Mouse (Mus musculus): ENCODE measurements at regions not wholly inside any gene's neighbourhood (a gene's known extent, or its start where the extent isn't known, plus 50 kb on each side); places are given as distances from the start of the nearest gene placed in this dataset.

GRCm38 (mm10) chr5:133080751-133081150, 537.6 kb upstream of the Auts2 start:
- DNase-seq = no peak

GRCm38 (mm10) chr5:133078916-133079315, 535.8 kb upstream of the Auts2 start:
- DNase-seq = no peak

GRCm38 (mm10) chr5:133078390-133078789, 535.2 kb upstream of the Auts2 start:
- no peak for DNase-seq

GRCm38 (mm10) chr5:133073317-133073716, 530.2 kb upstream of the Auts2 start:
- no peak for DNase-seq

- no peak for DNase-seq
Observed at GRCm38 (mm10) chr5:133070141-133070540, 527.0 kb upstream of the Auts2 start.

GRCm38 (mm10) chr5:133062481-133062880, 519.3 kb upstream of the Auts2 start:
- DNase-seq = no peak

GRCm38 (mm10) chr5:133047456-133047855, 504.3 kb upstream of the Auts2 start:
- DNase-seq = no peak

GRCm38 (mm10) chr5:133045637-133046036, 502.5 kb upstream of the Auts2 start:
- no peak for DNase-seq

- DNase-seq = no peak
Observed at GRCm38 (mm10) chr5:133027590-133027989, 484.4 kb upstream of the Auts2 start.

GRCm38 (mm10) chr5:133025121-133025520, 482.0 kb upstream of the Auts2 start:
- peak; percentile 56 for DNase-seq

GRCm38 (mm10) chr5:133020821-133021220, 477.7 kb upstream of the Auts2 start:
- DNase-seq = no peak

GRCm38 (mm10) chr5:133020116-133020515, 477.0 kb upstream of the Auts2 start:
- DNase-seq = no peak

GRCm38 (mm10) chr5:133010624-133011575, 467.8 kb upstream of the Auts2 start:
- peak; percentile 44 for DNase-seq

- DNase-seq = no peak
Observed at GRCm38 (mm10) chr5:132982866-132983265, 439.7 kb upstream of the Auts2 start.

- no peak for DNase-seq
Observed at GRCm38 (mm10) chr5:132979013-132979412, 435.9 kb upstream of the Auts2 start.

GRCm38 (mm10) chr5:132975303-132975932, 432.3 kb upstream of the Auts2 start:
- DNase-seq = no peak

GRCm38 (mm10) chr5:132974876-132975275, 431.7 kb upstream of the Auts2 start:
- no peak for DNase-seq

- DNase-seq = no peak
Observed at GRCm38 (mm10) chr5:132971046-132971445, 427.9 kb upstream of the Auts2 start.

- DNase-seq = no peak
Observed at GRCm38 (mm10) chr5:132969376-132969775, 426.2 kb upstream of the Auts2 start.

- DNase-seq = no peak
Observed at GRCm38 (mm10) chr5:132959901-132960300, 416.8 kb upstream of the Auts2 start.

- no peak for DNase-seq
Observed at GRCm38 (mm10) chr5:132956184-132956583, 413.0 kb upstream of the Auts2 start.

GRCm38 (mm10) chr5:132955051-132955450, 411.9 kb upstream of the Auts2 start:
- no peak for DNase-seq

GRCm38 (mm10) chr5:132933439-132933980, 390.4 kb upstream of the Auts2 start:
- no peak for DNase-seq
